Mouse (Mus musculus): Measurements from ENCODE around the gene Scamp1. TPM values are rescaled to one million over a fixed set of nuclear protein-coding genes. Genes with fewer than 3 reads are reported as not detected.

Scamp1 gene
- polyA plus RNA-seq (2017; shearing (Covaris generic)) = 8.7 TPM

DNA sequence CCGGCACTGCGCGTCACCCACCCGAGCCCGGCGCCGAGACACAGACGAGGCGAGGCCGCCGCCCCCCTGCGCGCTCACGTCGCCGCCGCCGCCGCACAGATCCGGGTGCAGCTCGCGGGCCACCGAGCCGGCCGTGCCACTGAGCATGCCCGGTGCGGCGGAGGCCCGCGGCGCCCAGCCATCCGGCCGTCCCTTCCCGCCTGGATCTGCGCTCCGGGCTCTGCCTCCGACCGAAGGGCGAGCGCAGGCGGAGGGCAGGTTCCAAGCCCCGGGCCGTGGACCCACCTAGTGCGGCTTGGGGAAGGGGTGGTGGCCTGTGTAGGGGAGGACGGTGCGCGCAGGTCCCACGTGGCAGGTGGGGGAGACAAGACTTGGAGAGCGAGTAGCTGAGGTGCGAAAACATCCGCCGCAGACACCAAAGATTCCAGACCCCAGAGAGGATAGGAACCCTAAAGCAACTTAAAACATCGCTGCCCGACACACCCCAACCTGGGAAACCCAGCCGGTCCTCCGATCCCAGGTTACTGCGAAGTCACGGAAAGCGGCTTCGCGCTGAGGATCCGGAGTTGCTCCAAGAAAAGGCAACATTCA, at the start of gene Scamp1:
TSS of gene Scamp1 (minus strand) at position 577 of the 591 bp plus-strand sequence.

Other genes with a start within 250 kb of the Scamp1 start
- gene Lhfpl2, start 228.1 kb downstream of the Scamp1 start, polyA plus RNA-seq (2017; shearing (Covaris generic)) = not detected
- gene Ap3b1, start 73.1 kb upstream of the Scamp1 start, polyA plus RNA-seq (2017; shearing (Covaris generic)) = 114 TPM